Mouse (Mus musculus): ENCODE data around the gene Abhd5. TPM values are rescaled to one million over a fixed set of nuclear protein-coding genes. Genes with fewer than 3 reads are reported as not detected.

The Abhd5 gene
- polyA plus RNA-seq, 1 experiment from 2014 or later = 28.1 TPM

DNA sequence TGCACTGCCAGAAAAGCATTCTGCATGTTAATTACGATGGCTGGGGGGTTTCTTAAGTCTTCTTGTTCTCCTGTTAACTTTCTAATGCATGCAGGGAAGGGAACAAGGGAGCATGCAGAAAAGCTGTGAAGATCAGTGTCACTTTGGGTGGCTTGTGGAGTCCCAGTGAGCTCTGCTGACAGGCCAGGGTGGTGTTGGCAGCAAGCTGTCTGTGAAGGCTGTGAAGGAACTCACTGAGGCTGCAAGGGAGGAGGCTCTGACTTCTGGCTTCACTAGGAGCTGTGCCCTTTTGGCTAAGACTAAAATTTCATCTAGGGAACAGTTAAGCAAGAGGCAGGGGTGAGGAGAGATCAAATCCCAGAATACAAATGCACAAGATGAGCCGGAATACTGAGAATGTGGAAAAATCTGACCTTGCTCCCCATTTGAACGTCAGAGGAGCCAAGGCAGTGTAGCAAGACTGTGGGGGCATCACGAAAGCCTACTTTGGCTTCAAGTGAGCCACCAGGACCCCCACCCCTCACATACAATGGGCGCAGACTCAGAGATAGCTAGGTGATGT lies 68.9 kb downstream of the Abhd5 start:
- H3K9ac ChIP-seq = no peak overlapping the region
- H3K4me3 ChIP-seq = no peak overlapping the region
- no peak overlapping the region for H3K27ac ChIP-seq
- 80% methylated on average over 5 of the region's 5 CpGs for WGBS
- H3K9me3 ChIP-seq = no peaks in the 10 kb centered on the region
- no peaks in the 10 kb centered on the region; the same call in 1 of the 2 replicates for H3K27me3 ChIP-seq
- H3K4me2 ChIP-seq (replicated peaks) = no peak overlapping the region
- H3K4me1 ChIP-seq = 0 out of 2 replicates have a peak, but pooled peaks cover 4% of the 10 kb centered on the region
- H3K36me3 ChIP-seq = no peaks in the 10 kb centered on the region
- ATAC-seq (ENCODE audit: insufficient number of reproducible peaks, insufficient read depth, low FRiP score, low TSS enrichment) = no peak

DNA sequence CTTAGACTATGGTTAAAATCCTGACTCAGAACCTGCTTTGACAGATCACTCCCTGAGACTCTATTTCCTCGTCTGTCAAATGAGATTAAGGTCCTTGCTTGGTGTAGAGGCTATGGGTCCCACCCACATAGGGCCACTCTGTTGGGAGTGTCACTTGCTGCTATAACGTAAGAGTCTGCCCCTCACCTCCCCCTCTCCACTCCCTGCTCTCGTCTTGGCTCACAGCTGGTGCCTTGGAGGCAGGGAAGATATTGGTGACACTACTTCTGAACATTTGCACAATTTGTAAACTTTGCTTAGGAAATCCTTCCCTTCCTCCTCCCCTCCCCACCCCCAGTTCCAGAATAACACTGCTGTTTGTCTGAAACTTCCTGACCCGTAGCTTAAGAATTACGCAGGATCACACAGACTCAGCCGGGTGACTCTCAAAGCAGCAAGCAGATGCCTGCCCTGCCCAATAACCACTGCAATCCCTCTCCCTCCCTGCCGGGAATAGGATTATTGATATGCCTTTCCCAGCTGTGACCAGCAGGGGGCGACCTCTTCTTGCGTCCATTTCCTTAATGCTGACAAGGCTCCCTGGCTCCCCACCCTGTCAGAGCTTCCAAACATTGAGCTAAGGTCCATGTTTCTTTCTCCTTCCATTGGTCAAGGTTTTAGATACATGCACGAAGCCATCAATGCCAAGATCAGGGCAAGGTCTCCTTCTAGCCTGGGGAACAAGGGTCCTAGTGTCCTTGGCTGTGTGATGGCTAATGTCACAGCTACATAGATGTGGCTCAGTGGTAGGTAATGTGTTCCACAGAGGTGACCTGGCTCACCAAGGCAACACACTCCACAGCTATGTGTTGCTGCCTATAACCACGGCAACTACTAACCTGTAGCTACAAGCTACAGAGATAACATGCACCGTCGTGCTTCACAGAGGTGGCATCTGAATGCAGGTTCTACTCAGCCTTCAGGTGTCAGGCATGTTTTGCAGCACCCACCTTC lies 69.7 kb downstream of the Abhd5 start:
- H3K9ac ChIP-seq = no peak overlapping the region
- H3K27ac ChIP-seq = no peak overlapping the region
- H3K4me3 ChIP-seq = no peak overlapping the region
- 22% methylated on average over 13 of the region's 13 CpGs for WGBS
- H3K4me1 ChIP-seq = 0 out of 2 replicates have a peak, but pooled peaks cover 4% of the 10 kb centered on the region
- H3K9me3 ChIP-seq = no peaks in the 10 kb centered on the region
- no peak for ATAC-seq (ENCODE audit: insufficient number of reproducible peaks, insufficient read depth, low FRiP score, low TSS enrichment)
- no peak overlapping the region for H3K4me2 ChIP-seq (replicated peaks)
- H3K27me3 ChIP-seq = no peaks in the 10 kb centered on the region; the same call in 1 of the 2 replicates
- no peaks in the 10 kb centered on the region for H3K36me3 ChIP-seq

DNA sequence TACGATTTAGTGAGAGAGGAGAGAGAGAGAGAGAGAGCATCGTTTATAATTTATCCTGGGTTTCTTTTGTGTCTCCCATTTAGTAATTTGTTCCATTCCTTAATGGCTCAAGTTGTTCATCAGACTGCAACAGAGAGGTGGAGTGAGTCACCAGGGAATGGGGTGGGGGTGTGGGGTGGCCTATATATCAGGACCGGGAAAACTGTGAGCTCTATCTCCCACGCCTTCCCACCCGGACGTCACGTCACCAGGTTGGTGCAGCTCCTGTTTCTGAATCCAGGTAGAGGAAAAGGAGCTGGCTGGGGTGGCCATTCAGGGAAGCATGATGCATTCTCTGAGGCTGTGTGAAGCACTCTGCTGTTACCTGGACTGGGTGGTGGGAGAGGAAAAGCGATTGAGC lies 70.5 kb downstream of the Abhd5 start:
- ATAC-seq (ENCODE audit: insufficient number of reproducible peaks, insufficient read depth, low FRiP score, low TSS enrichment) = no peak
- Histone ChIP-seq H3K27me3 (no peaks in the 10 kb centered on the region; the same call in 1 of the 2 replicates), H3K36me3 (no peaks in the 10 kb centered on the region), H3K9ac (no peak overlapping the region), H3K4me1 (peaks cover 11% of the 10 kb centered on the region; the same call in 1 of the 2 replicates), H3K27ac (no peak overlapping the region), H3K4me2 (replicated peaks) (no peak overlapping the region), H3K4me3 (no peak overlapping the region), H3K9me3 (no peaks in the 10 kb centered on the region)
- 86% methylated on average over 8 of the region's 8 CpGs for WGBS

DNA sequence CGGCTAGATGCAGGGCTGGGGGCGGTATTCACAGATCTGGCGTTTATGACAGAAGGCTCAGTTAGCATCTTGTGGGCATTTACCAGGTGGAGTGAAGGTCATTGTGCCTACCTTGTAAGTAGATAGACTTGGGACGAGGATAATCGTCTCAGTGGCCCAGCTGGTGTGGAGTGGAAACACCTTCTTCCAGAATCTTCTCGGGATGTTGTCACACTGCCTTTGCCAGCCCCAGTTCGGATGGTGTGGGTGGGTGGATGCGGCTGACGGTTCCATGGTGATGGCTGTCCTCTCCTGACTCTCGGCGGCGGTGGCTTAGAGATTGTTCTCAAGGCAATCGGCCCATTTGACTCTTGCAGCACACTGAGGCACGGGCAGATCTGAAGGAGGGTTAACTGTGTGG lies 71.3 kb downstream of the Abhd5 start:
- WGBS = 87% methylated on average over 14 of the region's 14 CpGs
- Histone ChIP-seq H3K27me3 (no peaks in the 10 kb centered on the region; the same call in 1 of the 2 replicates), H3K9ac (no peak overlapping the region), H3K4me2 (replicated peaks) (no peak overlapping the region), H3K4me3 (no peak overlapping the region), H3K36me3 (no peaks in the 10 kb centered on the region), H3K9me3 (no peaks in the 10 kb centered on the region), H3K27ac (no peak overlapping the region), H3K4me1 (peaks cover 12% of the 10 kb centered on the region; the same call in 1 of the 2 replicates)
- ATAC-seq (ENCODE audit: insufficient number of reproducible peaks, insufficient read depth, low FRiP score, low TSS enrichment) = no peak

DNA sequence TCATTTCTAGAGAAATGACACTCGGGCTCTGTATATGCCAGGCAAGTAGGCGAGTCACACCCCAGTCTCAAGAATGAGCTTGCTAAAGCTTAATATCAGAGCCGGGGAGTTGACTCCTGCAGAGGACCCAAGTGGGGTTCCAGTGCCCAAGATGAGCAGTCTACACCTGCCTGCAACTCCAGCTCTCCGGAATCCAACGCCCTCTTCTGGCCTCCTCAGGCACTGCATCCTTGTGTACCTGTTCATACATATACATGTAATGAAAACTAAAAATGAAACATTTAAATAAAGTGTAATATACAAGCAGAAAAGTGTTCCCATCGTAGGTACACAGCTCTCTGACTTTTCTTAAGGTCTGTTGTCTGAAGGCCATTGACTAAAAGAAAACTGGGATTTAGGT lies 71.7 kb downstream of the Abhd5 start:
- no peaks in the 10 kb centered on the region for H3K9me3 ChIP-seq
- no peaks in the 10 kb centered on the region for H3K36me3 ChIP-seq
- 64% methylated on average over 6 of the region's 6 CpGs for WGBS
- no peak overlapping the region for H3K4me2 ChIP-seq (replicated peaks)
- ATAC-seq (ENCODE audit: insufficient number of reproducible peaks, insufficient read depth, low FRiP score, low TSS enrichment) = no peak
- H3K27ac ChIP-seq = no peak overlapping the region
- no peaks in the 10 kb centered on the region; the same call in 1 of the 2 replicates for H3K27me3 ChIP-seq
- no peak overlapping the region for H3K9ac ChIP-seq
- H3K4me3 ChIP-seq = no peak overlapping the region
- peaks cover 12% of the 10 kb centered on the region; the same call in 1 of the 2 replicates for H3K4me1 ChIP-seq

DNA sequence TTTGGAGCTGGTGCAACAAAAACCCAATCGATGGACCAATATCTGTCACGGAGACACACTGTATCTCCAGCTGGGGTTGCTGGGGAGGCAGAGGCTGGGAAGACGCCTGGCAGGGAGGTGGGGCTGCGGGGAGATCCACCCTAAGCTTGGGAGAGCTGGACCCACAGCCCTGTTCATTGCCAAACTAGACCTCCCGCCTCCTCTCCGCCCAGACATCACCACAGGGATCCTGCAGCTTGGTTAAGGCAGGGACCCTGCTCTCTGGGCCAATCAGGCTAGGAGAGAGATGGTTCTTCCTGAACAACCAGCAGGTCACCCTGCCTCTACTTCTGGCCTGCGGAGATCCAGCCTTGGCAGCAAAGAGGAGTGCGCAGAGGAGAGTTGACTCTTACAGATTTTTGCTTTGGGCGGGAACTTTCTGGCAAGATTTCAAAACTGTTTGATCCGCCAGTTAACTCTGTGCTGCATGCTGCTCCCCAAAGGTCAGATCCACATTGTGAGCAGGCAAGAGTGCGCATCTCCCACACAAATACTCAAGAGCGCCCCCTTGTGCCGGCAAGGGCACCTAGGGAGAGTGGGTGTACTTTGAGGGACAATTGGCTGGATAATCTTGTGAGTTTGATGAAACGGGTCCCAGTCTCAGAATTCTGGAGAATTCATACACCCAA lies 73.7 kb downstream of the Abhd5 start:
- no peak for ATAC-seq (ENCODE audit: insufficient number of reproducible peaks, insufficient read depth, low FRiP score, low TSS enrichment)
- Histone ChIP-seq H3K9me3 (no peaks in the 10 kb centered on the region), H3K27me3 (no peaks in the 10 kb centered on the region; the same call in 1 of the 2 replicates), H3K27ac (no peak overlapping the region), H3K4me1 (peaks cover 12% of the 10 kb centered on the region; the same call in 1 of the 2 replicates), H3K9ac (no peak overlapping the region), H3K36me3 (no peaks in the 10 kb centered on the region), H3K4me2 (replicated peaks) (no peak overlapping the region), H3K4me3 (no peak overlapping the region)
- WGBS = 51% methylated on average over 14 of the region's 14 CpGs

DNA sequence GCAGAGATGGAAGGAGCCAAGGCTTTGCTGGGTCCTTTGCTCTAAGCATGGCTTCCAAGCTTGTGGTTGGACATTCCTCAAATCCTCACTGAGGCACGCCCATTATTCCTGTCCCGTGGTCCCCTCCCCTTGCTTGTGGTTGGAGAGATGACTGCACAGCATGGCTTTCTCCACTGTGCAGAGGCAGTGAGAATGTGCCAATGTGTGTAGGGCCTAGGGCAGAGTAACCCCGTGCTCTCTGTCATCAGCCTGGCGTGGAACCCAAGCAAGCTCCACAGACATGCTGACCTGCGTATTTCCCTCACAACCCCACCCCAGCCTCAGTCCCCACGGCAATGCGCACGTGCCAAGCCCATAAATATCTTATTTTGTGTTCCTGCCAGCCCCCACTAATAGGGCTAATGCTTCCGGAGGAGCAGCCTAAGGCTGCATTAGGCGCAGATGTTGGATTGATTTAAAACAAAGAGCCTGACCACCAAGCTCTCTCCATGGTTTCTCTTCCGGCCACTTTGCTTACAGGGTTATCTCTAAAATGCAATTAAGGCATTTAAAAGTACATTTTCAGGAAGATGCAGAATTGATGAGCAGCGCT lies 77.7 kb downstream of the Abhd5 start:
- 78% methylated on average over 12 of the region's 12 CpGs for WGBS
- H3K27me3 ChIP-seq = no peaks in the 10 kb centered on the region
- peaks cover 8% of the 10 kb centered on the region; the same call in 1 of the 2 replicates for H3K4me1 ChIP-seq
- no peak overlapping the region for H3K27ac ChIP-seq
- no peak overlapping the region for H3K4me2 ChIP-seq (replicated peaks)
- no peaks in the 10 kb centered on the region for H3K9me3 ChIP-seq
- no peak for ATAC-seq (ENCODE audit: insufficient number of reproducible peaks, insufficient read depth, low FRiP score, low TSS enrichment)
- no peak overlapping the region for H3K4me3 ChIP-seq
- no peaks in the 10 kb centered on the region for H3K36me3 ChIP-seq
- H3K9ac ChIP-seq = no peak overlapping the region

DNA sequence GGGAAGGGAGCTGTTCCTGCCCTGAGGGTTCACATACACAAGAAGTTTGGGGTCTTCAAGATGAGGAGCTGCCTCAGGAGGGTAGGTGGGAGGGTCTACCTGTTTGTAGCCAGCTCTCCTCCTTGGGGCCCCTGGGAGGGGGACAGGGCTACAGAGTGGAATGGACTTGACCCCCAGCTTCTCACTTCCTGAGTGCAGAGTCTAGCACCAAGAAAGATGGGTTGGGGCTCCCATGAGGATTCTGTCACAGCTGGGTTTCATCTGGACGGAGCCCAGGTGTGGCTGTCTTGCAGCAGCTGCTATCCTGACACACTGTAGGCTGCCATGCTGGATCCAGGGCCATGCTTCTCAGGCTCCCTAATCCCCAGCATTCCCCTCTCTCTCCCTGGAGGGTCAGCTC lies 78.3 kb downstream of the Abhd5 start:
- Histone ChIP-seq H3K27ac (no peak overlapping the region), H3K4me3 (no peak overlapping the region), H3K36me3 (no peaks in the 10 kb centered on the region), H3K27me3 (no peaks in the 10 kb centered on the region), H3K4me1 (peaks cover 8% of the 10 kb centered on the region; the same call in 1 of the 2 replicates), H3K4me2 (replicated peaks) (no peak overlapping the region), H3K9ac (no peak overlapping the region), H3K9me3 (no peaks in the 10 kb centered on the region)
- peak; percentile 25; the same call in 1 of the 2 replicates for ATAC-seq (ENCODE audit: insufficient number of reproducible peaks, insufficient read depth, low FRiP score, low TSS enrichment)
- 74% methylated on average over 1 of the region's 1 CpGs for WGBS

Other genes starting within 250 kb of the Abhd5 start
- 53.0 and 57.6 TPM in 2 replicates for gene Snrk, start 234.3 kb upstream of the Abhd5 start, polyA plus RNA-seq (2016; fragmentation: Nextera tagmentation; extraction: Ambion mirVana)
- 39.0 and 39.2 TPM in 2 replicates for gene Ano10, start 57.2 kb upstream of the Abhd5 start, polyA plus RNA-seq (2016; fragmentation: Nextera tagmentation; extraction: Ambion mirVana)